Mouse (Mus musculus) cerebellum, adult 2 months (tissue): Measurements from ENCODE around the gene Gpr83. TPM values are rescaled to one million over a fixed set of nuclear protein-coding genes. Genes with fewer than 3 reads are reported as not detected.
"Not testable (repeated sequence)": the region's sequence is repeated elsewhere in the genome, so short reads cannot be mapped to it uniquely, and the experiment has no call there.

Source experiments
- DNase-seq, 2 experiments: peaks; one replicate each; pipeline ENCODE4 v3.0.0; 2021
- H3K27ac ChIP-seq: fragments of 200-500 bp; 2 replicates; pipeline ENCODE4 v1.5.1; 2012; ENCODE audit warnings: low read length, control low read depth, inconsistent platforms; ENCODE audit not compliant: insufficient read depth
- H3K27me3 ChIP-seq: fragments of 200-500 bp; 2 replicates; pipeline ENCODE4 v1.6.1; 2012; ENCODE audit warnings: inconsistent platforms, mild to moderate bottlenecking, low read length, moderate library complexity; ENCODE audit not compliant: control insufficient read depth, insufficient read depth
- H3K4me1 ChIP-seq: fragments of 200-500 bp; 2 replicates; pipeline ENCODE4 v1.6.1; 2011; ENCODE audit warnings: low read length; ENCODE audit not compliant: control insufficient read depth, insufficient read depth
- H3K4me3 ChIP-seq: fragments of 200-500 bp; replicated peaks from 2 replicates; pipeline ENCODE3; 2011; ENCODE audit warnings: mild to moderate bottlenecking, low read depth, low read length, control low read depth; ENCODE audit not compliant: insufficient read depth
- CTCF ChIP-seq: fragments of 200-500 bp; IDR thresholded peaks from 2 replicates; pipeline ENCODE4 v1.5.1; 2011; ENCODE audit warnings: low read depth, mild to moderate bottlenecking, control low read depth, low read length, moderate library complexity, borderline replicate concordance; ENCODE audit not compliant: insufficient read depth
- POLR2A ChIP-seq: fragments of 200-500 bp; IDR thresholded peaks from 2 replicates; pipeline ENCODE4 v1.6.1; 2011; ENCODE audit warnings: low read length, control low read depth, borderline replicate concordance; ENCODE audit not compliant: insufficient read depth
- WGBS: fragments of 180-500 bp; shearing (Covaris S2); methylation state at CpG from one replicate; pipeline ENCODE4 v1.1.7; 2018; 5-methylcytosine and 5-hydroxymethylcytosine counted together
- polyA plus RNA-seq: library from polyadenylated mRNA; depleted of rRNA; stranded (reverse); fragments of >200 nt; gene quantifications from 2 replicates; pipeline ENCODE4 v1.2.3, GENCODE M21; 2012

Gene Gpr83
- polyA plus RNA-seq, 1 experiment = 2.8 TPM

GRCm38 (mm10) chr9:14871536-14871935 lies 11.5 kb downstream of the Gpr83 start:
- no peak for TF ChIP-seq POLR2A
- TF ChIP-seq CTCF = no peak
- 57% methylated on average over 3 of the region's 3 CpGs for WGBS
- H3K27ac ChIP-seq = no peak overlapping the region
- H3K4me3 ChIP-seq = no peak overlapping the region
- no peaks in the 10 kb centered on the region for H3K27me3 ChIP-seq
- H3K4me1 ChIP-seq = peaks cover 7% of the 10 kb centered on the region; the same call in 1 of the 2 replicates
- no peak for DNase-seq

GRCm38 (mm10) chr9:14872181-14872930 lies 12.3 kb downstream of the Gpr83 start:
- no peak overlapping the region for H3K4me3 ChIP-seq
- TF ChIP-seq CTCF (no peak), POLR2A (no peak)
- no peak for DNase-seq
- H3K4me1 ChIP-seq = peaks cover 7% of the 10 kb centered on the region; the same call in 1 of the 2 replicates
- no peaks in the 10 kb centered on the region for H3K27me3 ChIP-seq
- H3K27ac ChIP-seq = no peak overlapping the region
- 46% methylated on average over 17 of the region's 17 CpGs for WGBS

- 51% methylated on average over 5 of the region's 5 CpGs for WGBS
- Histone ChIP-seq H3K4me1 (peaks cover under 1% of the 10 kb centered on the region; the same call in 1 of the 2 replicates), H3K4me3 (no peak overlapping the region), H3K27ac (no peak overlapping the region), H3K27me3 (no peaks in the 10 kb centered on the region)
- TF ChIP-seq POLR2A = no peak
- TF ChIP-seq CTCF = no peak
- no peak for DNase-seq
These were observed 15.9 kb downstream of the Gpr83 start for GRCm38 (mm10) chr9:14875743-14876507.

- not testable (repeated sequence) for H3K4me3 ChIP-seq, H3K27ac ChIP-seq, H3K27me3 ChIP-seq, DNase-seq, H3K4me1 ChIP-seq
- 57% methylated on average over 8 of the region's 8 CpGs for WGBS
These were observed 16.6 kb downstream of the Gpr83 start for GRCm38 (mm10) chr9:14876566-14876965.

GRCm38 (mm10) chr9:14884641-14885040 lies 24.6 kb downstream of the Gpr83 start:
- Histone ChIP-seq H3K27me3 (no peaks in the 10 kb centered on the region), H3K4me1 (no peaks in the 10 kb centered on the region), H3K27ac (no peak overlapping the region), H3K4me3 (no peak overlapping the region)
- WGBS = 60% methylated on average over 4 of the region's 4 CpGs
- TF ChIP-seq CTCF (no peak), POLR2A (no peak)
- no peak for DNase-seq

GRCm38 (mm10) chr9:14885151-14885550 lies 25.1 kb downstream of the Gpr83 start:
- Histone ChIP-seq H3K27me3 (no peaks in the 10 kb centered on the region), H3K4me3 (no peak overlapping the region), H3K4me1 (no peaks in the 10 kb centered on the region), H3K27ac (no peak overlapping the region)
- TF ChIP-seq POLR2A (no peak), CTCF (no peak)
- DNase-seq = no peak

- WGBS = 97% methylated on average over 1 of the region's 1 CpGs
- Histone ChIP-seq H3K27me3 (no peaks in the 10 kb centered on the region), H3K4me1 (no peaks in the 10 kb centered on the region), H3K4me3 (no peak overlapping the region), H3K27ac (no peak overlapping the region)
- TF ChIP-seq CTCF = no peak
- no peak for TF ChIP-seq POLR2A
- DNase-seq = no peak
These were observed 25.9 kb downstream of the Gpr83 start for GRCm38 (mm10) chr9:14885954-14886353.
